Mouse (Mus musculus) adipose tissue, adult 10 weeks (tissue): ENCODE measurements around the gene Ptpn11. TPM values are rescaled to one million over a fixed set of nuclear protein-coding genes. Genes with fewer than 3 reads are reported as not detected.

Experiments used
- polyA plus RNA-seq: library from polyadenylated mRNA; stranded (reverse); fragments of 350-450 nt; fragmentation: Illumina TruSeq; extraction: RNeasy Lipid Tissue Mini Kit (QIAGEN cat#74804); gene quantifications from one replicate; pipeline ENCODE4 v1.2.3, GENCODE M21; 2014; ENCODE audit warnings: low read depth, low replicate concordance

Gene Ptpn11
- 65.4 TPM for polyA plus RNA-seq

DNA sequence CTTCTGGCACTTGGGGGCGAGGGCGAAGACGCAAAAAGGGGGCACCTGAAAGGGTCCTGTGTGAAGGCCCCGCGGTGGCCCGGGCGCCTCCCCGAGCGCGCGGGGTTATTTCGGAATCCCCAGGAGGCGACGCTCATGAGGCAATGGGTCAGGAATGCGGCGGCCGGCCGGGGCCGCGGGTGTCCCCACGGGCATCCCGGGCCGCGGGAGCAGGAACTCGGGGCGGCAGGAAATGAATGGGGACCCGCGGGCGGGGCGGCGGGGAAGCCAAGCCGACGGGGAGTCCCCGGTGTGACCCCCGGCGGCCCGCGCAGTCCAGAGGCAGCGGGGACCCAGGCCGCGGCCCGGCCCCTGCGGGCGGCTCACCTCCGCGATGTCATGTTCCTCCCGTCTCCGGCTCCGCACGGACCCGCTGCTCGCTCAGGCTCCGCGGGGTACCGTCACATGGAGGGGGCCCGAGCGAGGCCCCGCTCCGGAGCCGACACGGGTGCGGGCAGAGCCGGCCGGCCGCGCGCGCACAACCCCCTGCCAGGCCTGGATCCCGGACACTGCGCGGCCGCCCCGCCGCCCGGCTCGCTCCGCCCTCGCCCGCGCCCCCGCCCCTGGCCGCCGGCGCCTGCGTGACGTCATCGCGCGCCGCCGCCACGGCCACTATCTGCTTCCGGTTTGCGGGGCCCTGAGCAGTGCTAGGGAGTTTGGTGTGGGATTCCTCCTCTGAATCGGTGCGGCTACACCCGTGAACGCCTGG is at the start of gene Ptpn11:
Ptpn11 (minus strand) TSS at position 562 of the 748 bp plus-strand sequence.

DNA sequence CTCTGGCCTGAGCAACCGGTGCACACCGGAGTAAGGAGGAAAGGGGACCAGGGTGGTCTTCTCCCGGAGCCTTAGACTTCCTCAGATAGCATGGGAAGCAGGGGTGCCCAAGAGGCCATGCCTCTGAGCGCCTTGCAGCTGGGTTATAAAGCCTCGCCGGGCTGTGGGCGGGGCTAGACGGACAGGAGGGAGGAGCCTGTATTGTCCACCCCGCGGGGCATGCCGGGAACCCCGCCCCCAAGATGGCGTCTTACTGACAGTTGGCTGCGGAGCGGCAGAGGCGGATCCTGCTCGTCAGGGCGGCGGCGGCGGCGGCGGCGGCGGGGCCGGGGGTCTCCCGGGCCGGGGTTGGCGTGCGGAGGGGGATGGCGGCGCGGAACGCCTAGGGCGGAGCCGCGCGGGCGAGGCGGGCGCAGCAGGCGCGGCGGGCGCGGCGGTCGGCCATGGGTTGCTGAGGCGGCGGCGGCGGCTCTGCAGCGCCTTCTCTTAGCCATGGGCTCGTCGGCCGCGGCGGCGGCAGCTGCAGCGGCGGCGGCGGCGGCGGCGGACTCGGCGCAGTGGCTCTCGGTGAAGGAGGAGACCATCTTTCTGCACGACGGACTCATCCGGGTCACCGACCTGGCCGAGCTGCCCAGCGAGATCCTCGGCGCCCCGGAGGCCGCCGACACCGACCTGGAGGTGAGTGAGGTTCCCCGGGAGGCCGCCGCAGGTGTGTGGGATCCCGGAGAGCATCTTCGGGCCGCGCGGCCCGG is 29.0 kb upstream of the Ptpn11 start, which contains the start of gene Hectd4:
Hectd4 (plus strand) TSS at position 240 of the 752 bp plus-strand sequence.

DNA sequence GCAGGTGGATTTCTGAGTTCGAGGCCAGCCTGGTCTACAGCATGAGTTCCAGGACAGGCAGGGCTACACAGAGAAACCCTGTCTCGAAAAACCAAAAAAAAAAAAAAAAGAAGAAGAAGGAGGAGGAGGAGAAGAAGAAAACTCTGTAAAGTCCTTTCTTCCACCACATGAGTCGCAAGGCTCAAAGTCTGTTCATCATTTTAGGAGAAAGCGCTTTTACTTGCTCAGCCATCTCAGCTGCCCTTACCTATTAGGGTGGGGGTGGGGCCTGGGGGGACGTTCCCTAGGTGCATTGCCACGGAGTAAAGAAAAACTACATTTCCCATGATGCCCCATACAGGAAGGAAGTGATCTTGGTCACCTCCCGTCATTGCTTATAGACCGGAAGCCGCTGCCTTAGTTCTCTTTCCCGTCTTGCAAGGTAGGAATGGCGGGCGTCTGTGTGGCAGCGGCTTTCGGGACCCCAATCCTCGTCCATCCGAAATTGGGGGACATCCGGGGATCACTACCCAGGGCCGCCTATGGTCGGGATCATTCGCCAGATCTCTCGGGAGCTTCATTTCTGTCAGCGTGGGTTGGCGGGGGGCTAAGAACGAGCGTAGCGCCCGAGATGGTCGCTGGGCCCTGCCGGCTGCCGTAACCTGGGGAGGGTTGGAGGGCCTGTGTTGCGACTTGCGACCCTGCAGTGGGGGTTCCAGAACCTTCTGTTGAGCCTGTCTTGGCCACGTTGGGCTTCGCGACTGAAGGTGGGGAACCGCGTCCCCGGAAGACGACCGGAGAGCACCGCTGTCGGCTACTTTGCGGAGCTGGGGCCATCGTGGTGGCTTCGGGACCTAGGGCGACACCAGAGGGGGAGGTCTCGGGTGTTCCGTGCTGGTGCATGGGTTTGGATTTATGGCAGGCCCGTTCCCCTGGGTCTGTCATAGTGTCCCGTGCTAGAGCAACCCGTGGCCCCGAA is 13.2 kb upstream of the Ptpn11 start, which contains the start of gene Rpl6:
Rpl6 (plus strand) TSS at position 350 of the 958 bp plus-strand sequence.

Other genes with a start within 250 kb of the Ptpn11 start
- not detected for gene Rph3a, start 181.3 kb downstream of the Ptpn11 start, polyA plus RNA-seq
- 927 TPM for gene Rpl6, start 13.1 kb upstream of the Ptpn11 start, polyA plus RNA-seq
- gene Hectd4, start 28.8 kb upstream of the Ptpn11 start, polyA plus RNA-seq, result 9.4 TPM
- 79.0 TPM for gene Trafd1, start 194.2 kb upstream of the Ptpn11 start, polyA plus RNA-seq
- 10.2 TPM for gene Naa25, start 206.5 kb upstream of the Ptpn11 start, polyA plus RNA-seq